ENCODE assay signal across 8 mouse cellular contexts in the genomic region with DNA sequence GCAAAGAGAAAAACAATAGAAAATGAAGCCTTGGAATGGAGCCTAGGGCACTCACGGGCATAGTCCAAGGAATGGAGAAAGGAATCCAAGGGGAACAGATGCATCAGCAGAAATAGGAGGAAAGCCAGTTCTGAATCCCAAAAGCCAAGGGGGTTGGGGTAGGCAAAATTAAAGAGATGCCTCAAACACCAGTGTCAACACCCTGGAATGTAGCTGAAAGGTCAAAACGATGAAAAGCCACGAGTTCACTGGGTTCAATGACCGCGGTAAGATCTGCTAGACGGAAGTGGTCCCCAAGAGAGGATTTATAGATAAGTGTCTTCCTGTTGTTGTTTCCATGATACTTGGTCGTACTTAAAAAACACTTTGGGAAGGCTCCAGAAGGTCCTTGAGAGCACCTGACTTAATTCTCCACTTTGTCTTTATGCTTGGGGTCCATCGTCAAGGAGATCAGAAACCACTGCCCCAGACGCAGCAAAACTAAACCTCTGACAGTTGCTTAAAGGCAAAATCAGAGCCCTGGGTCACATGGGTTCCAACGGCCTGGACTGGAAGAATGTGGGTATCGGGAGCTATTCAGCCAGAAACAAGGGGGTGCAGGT. TPM values are rescaled to one million over a fixed set of nuclear protein-coding genes. Genes with fewer than 3 reads are reported as not detected.
DNase-seq lines count a peak whose midpoint lies in the region; ATAC-seq and TF ChIP-seq lines count a peak whose summit lies in the region.

No protein-coding gene starts in this region.

- no peak for TF ChIP-seq CTCF in spleen, adult 2 months (IDR thresholded peaks at IDR 0.05; ENCODE audit: extremely low read depth, insufficient read depth, insufficient read length, insufficient replicate concordance)

- H3K9ac ChIP-seq in heart, embryonic 14.5 days (ENCODE audit: low read length) = peak overlapping the region; percentile 90

- H3K4me2 ChIP-seq in heart, embryonic 14.5 days (ENCODE audit: low read length) = peak overlapping the region; percentile 75

- H3K27ac ChIP-seq in spleen, adult 2 months (ENCODE audit: insufficient read depth, low read length) = peak overlapping the region; percentile 98
- peak overlapping the region; percentile 91 to 94 for H3K27ac ChIP-seq in heart, embryonic 14.5 days (replicated peaks in 1 of 2; ENCODE audit: control insufficient read depth in 1 of 2, insufficient read depth in 1 of 2, low read depth in 2 of 2, low read length in 2 of 2)

- H3K4me3 ChIP-seq in spleen, adult 2 months (ENCODE audit: extremely low read depth, insufficient read depth, insufficient read length) = peak overlapping the region; percentile 82
- peak overlapping the region; percentile 82 to 97 for H3K4me3 ChIP-seq in heart, embryonic 14.5 days (ENCODE audit: control insufficient read depth in 1 of 2, insufficient read depth in 1 of 2, low read depth in 1 of 2, low read length in 2 of 2)

- ATAC-seq in common myeloid progenitor, adult 5-6 weeks (replicated peaks; ENCODE audit: low read depth, poor library complexity, severe bottlenecking) = peak; percentile 27
- ATAC-seq in heart, embryonic 14.5 days (ENCODE audit: insufficient number of reproducible peaks, insufficient read depth, low FRiP score, low read depth) = no peak
- ATAC-seq in megakaryocyte-erythroid progenitor cell, adult 5-6 weeks (replicated peaks; ENCODE audit: low FRiP score, low TSS enrichment, poor library complexity, severe bottlenecking) = peak; percentile 25; the same call in 1 of the 2 replicates

- H3K4me1 ChIP-seq in spleen, adult 2 months (ENCODE audit: control insufficient read depth, insufficient read depth, insufficient read length) = peaks cover 6% of the 10 kb centered on the region; the same call in 1 of the 2 replicates
- H3K4me1 ChIP-seq in heart, embryonic 14.5 days (ENCODE audit: control insufficient read depth in 2 of 2, insufficient read depth in 2 of 2, low read length in 2 of 2) = peaks cover 0 to 8% of the 10 kb centered on the region in 2 experiments; a peak in 2 of 4 replicates

- peak in 1 of 2 experiments; percentile 21 for DNase-seq in spleen, adult 2 months (ENCODE audit: low read depth in 1 of 2, low spot score in 2 of 2)
- no peak for DNase-seq in spleen, postnatal 14 days (ENCODE audit: low spot score in 2 of 2)
- peak; percentile 65 for DNase-seq in kidney, postnatal 14 days
- no peak for DNase-seq in frontal cortex, postnatal 25 days (ENCODE audit: low spot score in 2 of 2)
- DNase-seq in urinary bladder, postnatal 4 days (ENCODE audit: low spot score in 2 of 2) = no peak

- H3K36me3 ChIP-seq in spleen, adult 2 months (ENCODE audit: control insufficient read depth, insufficient read depth, low read length) = peaks cover 6% of the 10 kb centered on the region
- peaks cover 12% of the 10 kb centered on the region for H3K36me3 ChIP-seq in heart, embryonic 14.5 days (ENCODE audit: control insufficient read depth, insufficient read depth, low read length)

- TF ChIP-seq POLR2A in spleen, adult 2 months (IDR thresholded peaks at IDR 0.05; ENCODE audit: low read depth, low read length) = no peak

- no peaks in the 10 kb centered on the region for H3K9me3 ChIP-seq in heart, embryonic 14.5 days (ENCODE audit: control insufficient read depth, low read length)

- WGBS in spleen, adult 2 months = 1% methylated on average over 11 of the region's 11 CpGs
- WGBS in heart, embryonic 14.5 days = 0% methylated on average over 11 of the region's 11 CpGs

- no peaks in the 10 kb centered on the region for H3K27me3 ChIP-seq in spleen, adult 2 months (ENCODE audit: control insufficient read depth, insufficient read depth, low read length)
- H3K27me3 ChIP-seq in heart, embryonic 14.5 days (ENCODE audit: control insufficient read depth, insufficient read depth, low read length) = no peaks in the 10 kb centered on the region

RNA-seq across cellular contexts. Expression of gene Gmfb, which starts 0.7 kb away (rescaled TPM):
- polyA plus RNA-seq in spleen, adult 2 months (2012; rRNA removed) = 6.9 and 7.5 TPM in 2 replicates
- 79.2 and 94.4 TPM in 2 replicates for total RNA-seq in common myeloid progenitor, adult 5-6 weeks (2017)
- polyA plus RNA-seq in heart, embryonic 14.5 days (2014; fragmentation: Nextera tagmentation; extraction: Ambion mirVana) = 57.2 and 60.5 TPM in 2 replicates
- total RNA-seq in megakaryocyte-erythroid progenitor cell, adult 5-6 weeks (2014; fragmentation: Nextera tagmentation) = 51.5 and 57.9 TPM in 2 replicates
- total RNA-seq in megakaryocyte-erythroid progenitor cell, adult 5-6 weeks (2017) = 84.5 and 101 TPM in 2 replicates

RNA-seq across cellular contexts. Expression of gene Cgrrf1, which starts 10.6 kb away (rescaled TPM):
- polyA plus RNA-seq in spleen, adult 2 months (2012; rRNA removed) = 6.5 and 7.3 TPM in 2 replicates
- 11.5 and 21.0 TPM in 2 replicates for total RNA-seq in common myeloid progenitor, adult 5-6 weeks (2017)
- 29.7 and 35.3 TPM in 2 replicates for polyA plus RNA-seq in heart, embryonic 14.5 days (2014; fragmentation: Nextera tagmentation; extraction: Ambion mirVana)
- total RNA-seq in megakaryocyte-erythroid progenitor cell, adult 5-6 weeks (2014; fragmentation: Nextera tagmentation) = 21.1 and 21.5 TPM in 2 replicates
- total RNA-seq in megakaryocyte-erythroid progenitor cell, adult 5-6 weeks (2017) = 7.8 and 18.8 TPM in 2 replicates

RNA-seq across cellular contexts. Expression of gene Cnih1, which starts 33.2 kb away (rescaled TPM):
- 28.2 and 32.3 TPM in 2 replicates for polyA plus RNA-seq in spleen, adult 2 months (2012; rRNA removed)
- 70.5 and 81.4 TPM in 2 replicates for total RNA-seq in common myeloid progenitor, adult 5-6 weeks (2017)
- 164 and 174 TPM in 2 replicates for polyA plus RNA-seq in heart, embryonic 14.5 days (2014; fragmentation: Nextera tagmentation; extraction: Ambion mirVana)
- total RNA-seq in megakaryocyte-erythroid progenitor cell, adult 5-6 weeks (2014; fragmentation: Nextera tagmentation) = 91.7 and 93.1 TPM in 2 replicates
- total RNA-seq in megakaryocyte-erythroid progenitor cell, adult 5-6 weeks (2017) = 56.0 and 72.4 TPM in 2 replicates
